Mouse (Mus musculus) heart, embryonic 14.5 days (tissue): ENCODE measurements around the gene Tmem255b. TPM values are rescaled to one million over a fixed set of nuclear protein-coding genes. Genes with fewer than 3 reads are reported as not detected.

Source experiments
- ATAC-seq: fragments of 200-750 bp; cut with Nextera tagmentation; 2 replicates; pipeline ENCODE4 v1.8.0; 2017; ENCODE audit warnings: low read depth, moderate TSS enrichment; ENCODE audit not compliant: insufficient number of reproducible peaks, insufficient read depth, low FRiP score
- H3K27ac ChIP-seq, 2 experiments: fragments of 200-500 bp in 1 of 2; fragments of 300-500 bp in 1 of 2; sonication (generic) in 1 of 2; replicated peaks in 1 of 2; 2 replicates each; pipeline ENCODE4 v1.5.1; 2012 to 2014; ENCODE audit warnings: low read depth in 2 of 2, low read length in 2 of 2, control low read depth in 1 of 2, mild to moderate bottlenecking in 1 of 2, mixed read lengths in 1 of 2; ENCODE audit not compliant: control insufficient read depth in 1 of 2, insufficient read depth in 1 of 2
- H3K27me3 ChIP-seq: fragments of 300-500 bp; sonication (generic); 2 replicates; pipeline ENCODE4 v1.6.1; 2014; ENCODE audit warnings: mild to moderate bottlenecking, low read length, control low read depth; ENCODE audit not compliant: control insufficient read depth, insufficient read depth
- H3K36me3 ChIP-seq: fragments of 300-500 bp; sonication (generic); 2 replicates; pipeline ENCODE4 v1.6.1; 2014; ENCODE audit warnings: mild to moderate bottlenecking, control low read depth, low read length, mixed read lengths; ENCODE audit not compliant: control insufficient read depth, insufficient read depth
- H3K4me1 ChIP-seq, 2 experiments: fragments of 200-500 bp in 1 of 2; fragments of 300-500 bp in 1 of 2; sonication (generic) in 1 of 2; 2 replicates each; pipeline ENCODE4 v1.6.1; 2012 to 2014; ENCODE audit warnings: low read length in 2 of 2, control low read depth in 1 of 2, mixed read lengths in 1 of 2; ENCODE audit not compliant: control insufficient read depth in 2 of 2, insufficient read depth in 2 of 2
- H3K4me2 ChIP-seq: fragments of 300-500 bp; sonication (generic); 2 replicates; pipeline ENCODE4 v1.6.1; 2014; ENCODE audit warnings: mild to moderate bottlenecking, low read length
- H3K4me3 ChIP-seq, 2 experiments: fragments of 200-500 bp in 1 of 2; fragments of 300-500 bp in 1 of 2; sonication (generic) in 1 of 2; 2 replicates each; pipeline ENCODE4 v1.5.1; 2012 to 2014; ENCODE audit warnings: low read length in 2 of 2, mild to moderate bottlenecking in 2 of 2, control low read depth in 1 of 2, low read depth in 1 of 2, moderate library complexity in 1 of 2; ENCODE audit not compliant: control insufficient read depth in 1 of 2, insufficient read depth in 1 of 2
- H3K9ac ChIP-seq: fragments of 300-500 bp; sonication (generic); 2 replicates; pipeline ENCODE4 v1.6.1; 2014; ENCODE audit warnings: mild to moderate bottlenecking, low read length
- H3K9me3 ChIP-seq: fragments of 300-500 bp; sonication (generic); 2 replicates; pipeline ENCODE4 v1.6.1; 2016; ENCODE audit warnings: low read length, control low read depth; ENCODE audit not compliant: control insufficient read depth
- WGBS: fragments of 180-500 bp; shearing (Covaris S2); extraction: QIAGEN DNeasy Blood & Tissue Kit; methylation state at CpG from one replicate; pipeline ENCODE4 v1.1.7; 2014; 5-methylcytosine and 5-hydroxymethylcytosine counted together
- polyA plus RNA-seq: library from polyadenylated mRNA; unstranded; fragments of >200 nt; fragmentation: Nextera tagmentation; extraction: Ambion mirVana; gene quantifications from 2 replicates; pipeline ENCODE4 v1.2.1, GENCODE M21; 2014

Tmem255b gene
- polyA plus RNA-seq: 0.97 and 1.6 TPM in 2 replicates

DNA sequence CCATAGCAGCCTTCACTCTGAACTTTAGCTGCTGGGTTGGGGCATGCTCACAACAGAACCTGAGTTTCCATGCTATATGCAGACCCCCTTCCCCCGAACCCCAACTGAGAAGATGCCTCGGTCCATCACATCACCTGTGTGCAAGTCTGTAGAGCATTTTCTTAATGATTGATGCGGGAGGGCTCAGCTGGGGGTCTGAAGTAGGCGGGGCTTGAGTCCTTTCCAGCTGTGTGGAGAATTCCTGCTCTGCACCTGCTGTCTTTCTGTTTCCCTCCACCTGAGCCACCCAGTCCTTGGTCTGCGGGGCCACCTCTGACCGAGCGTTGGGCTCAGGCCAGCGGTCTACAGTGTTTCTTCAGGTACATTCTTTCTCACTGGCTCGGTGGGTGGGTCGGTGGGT lies at the start of gene Tmem255b:
TSS of gene Tmem255b (plus strand) at position 301 of the 400 bp plus-strand sequence.
- Histone ChIP-seq H3K27ac (no peak within 1 kb of the TSS), H3K9me3 (no peaks in the 10 kb centered on the region), H3K4me2 (0 out of 2 replicates have a peak within 1 kb of the TSS, but pooled peaks have one; percentile 0), H3K36me3 (no peaks in the 10 kb centered on the region), H3K4me3 (no peak within 1 kb of the TSS), H3K9ac (no peak within 1 kb of the TSS), H3K27me3 (peaks cover 34% of the 10 kb centered on the region), H3K4me1 (no peaks in the 10 kb centered on the region)
- WGBS: 24% methylated on average over 10 of the region's 10 CpGs
- ATAC-seq: no peak

DNA sequence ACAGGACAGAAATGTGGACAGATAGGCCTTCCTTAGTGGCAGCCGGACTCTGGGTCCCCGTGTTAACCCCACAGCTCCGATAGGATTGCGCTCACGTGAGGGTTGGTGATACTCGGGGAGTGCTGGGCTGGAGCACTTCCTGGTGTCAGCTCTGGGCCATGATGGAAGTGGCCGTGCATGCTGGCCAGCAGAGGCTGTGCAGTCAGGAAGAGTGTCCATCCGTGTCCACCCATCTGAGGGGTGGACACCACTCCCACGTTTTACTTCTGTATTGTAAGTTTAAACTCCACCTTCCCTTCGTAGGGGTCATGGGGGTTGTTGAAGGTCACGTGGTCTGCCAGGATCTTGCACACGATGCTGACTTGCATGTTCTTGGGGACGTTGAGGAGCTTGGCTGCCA lies 48.6 kb upstream of the Tmem255b start:
- Histone ChIP-seq H3K9me3 (no peaks in the 10 kb centered on the region), H3K27me3 (no peaks in the 10 kb centered on the region), H3K4me3 (no peak overlapping the region), H3K4me1 (no peaks in the 10 kb centered on the region), H3K27ac (no peak overlapping the region), H3K9ac (no peak overlapping the region), H3K36me3 (no peaks in the 10 kb centered on the region), H3K4me2 (no peak overlapping the region)
- no peak for ATAC-seq
- 72% methylated on average over 13 of the region's 13 CpGs for WGBS

DNA sequence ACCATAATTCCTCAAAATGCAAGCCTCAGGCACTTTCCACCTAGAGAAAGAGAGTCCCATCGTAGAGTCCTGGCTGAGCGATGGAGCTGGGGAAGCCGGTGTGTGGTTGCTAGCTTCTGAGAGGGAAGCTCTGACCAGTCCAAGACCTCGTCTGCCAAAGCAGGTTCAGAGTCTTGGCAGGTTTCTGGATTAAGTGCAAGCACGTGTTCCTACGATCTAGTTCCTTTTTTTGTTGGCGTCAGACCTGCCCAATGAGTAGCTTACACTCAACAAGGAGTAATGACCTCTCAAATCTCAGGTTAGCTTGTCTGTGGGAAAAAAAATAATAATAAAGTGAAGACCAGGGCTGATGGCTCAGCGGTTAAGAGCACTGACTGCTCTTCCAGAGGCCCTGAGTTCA lies 47.3 kb upstream of the Tmem255b start:
- H3K36me3 ChIP-seq: no peaks in the 10 kb centered on the region
- H3K27me3 ChIP-seq: no peaks in the 10 kb centered on the region
- no peak overlapping the region for H3K4me3 ChIP-seq
- H3K4me2 ChIP-seq: no peak overlapping the region
- H3K4me1 ChIP-seq: no peaks in the 10 kb centered on the region
- H3K27ac ChIP-seq: no peak overlapping the region
- no peaks in the 10 kb centered on the region for H3K9me3 ChIP-seq
- no peak overlapping the region for H3K9ac ChIP-seq
- WGBS: 80% methylated on average over 8 of the region's 8 CpGs
- no peak for ATAC-seq

DNA sequence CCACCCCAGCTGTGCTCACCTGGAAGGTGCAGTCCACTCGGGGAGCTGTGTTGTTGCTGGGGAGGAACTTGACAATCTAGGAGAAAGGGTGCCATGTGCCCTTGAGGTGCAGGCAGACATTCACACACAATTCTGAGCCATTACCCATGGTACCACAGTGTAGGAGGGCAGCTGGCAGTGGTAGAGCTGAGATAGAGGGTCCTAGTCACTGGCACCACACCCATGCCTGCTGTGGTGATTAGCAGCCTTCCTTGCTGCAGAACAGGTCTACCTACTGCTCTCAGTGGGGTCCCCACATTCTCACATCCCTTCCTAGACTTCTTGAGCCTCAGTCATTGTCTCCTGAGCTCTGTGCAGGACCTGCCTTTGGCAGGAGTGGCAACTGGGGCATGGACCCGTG lies 46.2 kb upstream of the Tmem255b start:
- no peak overlapping the region for H3K4me3 ChIP-seq
- no peak overlapping the region for H3K9ac ChIP-seq
- no peaks in the 10 kb centered on the region for H3K36me3 ChIP-seq
- no peak overlapping the region for H3K27ac ChIP-seq
- no peaks in the 10 kb centered on the region for H3K4me1 ChIP-seq
- no peak for ATAC-seq
- 73% methylated on average over 2 of the region's 2 CpGs for WGBS
- no peaks in the 10 kb centered on the region for H3K9me3 ChIP-seq
- no peak overlapping the region for H3K4me2 ChIP-seq
- H3K27me3 ChIP-seq: no peaks in the 10 kb centered on the region

DNA sequence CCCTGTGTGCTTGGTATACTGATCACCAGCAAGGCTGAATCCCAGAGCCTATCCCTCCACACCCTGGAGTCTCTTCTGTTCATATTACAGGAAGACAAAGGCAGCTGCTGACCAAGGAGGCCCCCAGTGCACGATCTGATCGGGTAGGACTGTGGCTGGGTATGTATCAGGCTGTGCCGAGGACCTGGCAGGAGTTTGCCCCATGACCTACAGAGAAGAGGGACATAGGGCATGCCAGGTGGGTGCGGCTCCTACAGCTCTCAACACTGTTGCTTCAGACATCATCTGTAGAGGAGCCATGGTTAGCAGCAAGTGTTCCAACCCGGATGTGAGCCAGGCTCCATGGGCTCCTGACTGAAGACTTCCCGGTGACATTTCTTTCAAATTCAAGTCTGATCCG lies 41.1 kb upstream of the Tmem255b start:
- H3K9me3 ChIP-seq: no peaks in the 10 kb centered on the region
- H3K4me2 ChIP-seq: no peak overlapping the region
- no peak for ATAC-seq
- no peaks in the 10 kb centered on the region for H3K27me3 ChIP-seq
- no peak overlapping the region for H3K27ac ChIP-seq
- H3K4me3 ChIP-seq: no peak overlapping the region
- 82% methylated on average over 7 of the region's 7 CpGs for WGBS
- no peaks in the 10 kb centered on the region for H3K36me3 ChIP-seq
- H3K4me1 ChIP-seq: peaks cover 0 to 2% of the 10 kb centered on the region in 2 experiments; a peak in 1 of 4 replicates
- H3K9ac ChIP-seq: no peak overlapping the region

DNA sequence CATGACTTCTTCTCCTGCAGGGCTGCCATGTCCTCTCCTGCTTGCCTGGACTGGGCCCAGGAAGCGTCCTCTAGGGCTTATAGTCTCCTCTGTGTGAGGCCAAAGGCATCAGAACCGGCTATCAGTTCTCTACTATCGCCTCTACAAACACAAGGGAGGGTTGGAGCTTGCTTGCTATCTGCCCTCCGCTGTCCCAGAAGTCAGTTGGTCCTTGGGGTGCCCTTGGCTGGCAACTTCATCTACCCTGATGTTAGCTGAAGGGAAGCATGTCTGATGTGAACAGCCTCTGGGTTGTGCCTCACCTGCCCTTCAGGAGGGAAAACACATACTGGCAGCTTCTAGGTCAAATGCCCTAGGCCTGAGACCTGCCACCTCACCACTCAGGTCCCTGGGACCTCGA lies 38.3 kb upstream of the Tmem255b start, which contains the start of gene Atp4b:
TSS of gene Atp4b (minus strand) at position 101 of the 400 bp plus-strand sequence.
- no peak within 1 kb of the TSS for H3K4me3 ChIP-seq
- H3K9ac ChIP-seq: no peak within 1 kb of the TSS
- H3K27me3 ChIP-seq: no peaks in the 10 kb centered on the region
- 56% methylated on average over 5 of the region's 5 CpGs for WGBS
- no peak for ATAC-seq
- H3K9me3 ChIP-seq: no peaks in the 10 kb centered on the region
- H3K4me2 ChIP-seq: no peak within 1 kb of the TSS
- no peak within 1 kb of the TSS for H3K27ac ChIP-seq
- H3K4me1 ChIP-seq: peaks cover 0 to 2% of the 10 kb centered on the region in 2 experiments; a peak in 1 of 4 replicates
- H3K36me3 ChIP-seq: no peaks in the 10 kb centered on the region

DNA sequence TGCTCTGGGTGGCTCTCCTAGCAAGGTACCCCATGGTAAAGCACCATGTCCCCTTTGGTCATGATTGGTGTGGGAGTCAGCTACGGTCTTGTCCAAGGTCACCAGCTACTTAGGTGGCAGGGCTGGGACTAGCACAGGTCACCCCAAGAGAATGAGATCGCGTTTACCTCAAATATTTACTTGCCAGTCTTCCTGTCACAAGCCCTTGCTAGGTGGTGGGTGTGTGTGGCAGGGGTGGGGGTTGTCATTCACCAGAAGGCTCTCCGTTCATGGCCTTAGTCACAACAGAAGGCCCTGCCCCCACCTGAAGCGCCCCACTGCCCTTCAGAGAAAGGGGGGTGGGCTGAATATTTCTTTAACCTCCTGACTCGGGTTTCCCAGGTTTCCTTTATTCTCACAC lies 31.5 kb upstream of the Tmem255b start:
- no peak overlapping the region for H3K9ac ChIP-seq
- H3K27ac ChIP-seq: no peak overlapping the region
- ATAC-seq: no peak
- H3K4me2 ChIP-seq: no peak overlapping the region
- H3K27me3 ChIP-seq: no peaks in the 10 kb centered on the region
- no peaks in the 10 kb centered on the region for H3K4me1 ChIP-seq
- no peaks in the 10 kb centered on the region for H3K9me3 ChIP-seq
- H3K4me3 ChIP-seq: no peak overlapping the region
- no peaks in the 10 kb centered on the region for H3K36me3 ChIP-seq
- WGBS: 70% methylated on average over 6 of the region's 6 CpGs

DNA sequence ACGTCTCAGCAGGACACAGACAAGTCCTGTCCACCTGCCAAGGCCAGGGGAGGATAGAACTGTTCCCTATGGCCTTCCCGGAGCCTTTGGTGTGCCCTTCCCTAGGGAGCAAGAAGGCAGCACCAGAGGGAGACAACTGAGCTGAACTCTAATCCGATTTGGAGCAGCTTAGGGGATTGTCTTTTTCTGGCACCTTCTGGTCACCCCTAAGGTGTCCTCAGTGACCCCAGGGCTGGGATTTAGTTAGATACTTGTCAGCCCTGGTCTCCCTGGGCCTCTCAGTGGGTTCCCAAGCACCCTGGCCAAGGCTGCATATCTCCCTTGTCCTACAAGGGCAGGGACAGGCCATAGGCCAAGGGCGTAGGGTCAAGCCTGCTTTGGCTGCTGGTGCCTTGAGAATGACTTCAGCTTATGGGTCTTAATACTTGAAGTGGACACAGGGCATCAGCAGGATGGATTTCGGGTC lies 30.3 kb upstream of the Tmem255b start, which contains the start of gene Grk1:
TSS of gene Grk1 (plus strand) at position 416 of the 466 bp plus-strand sequence.
- 76% methylated on average over 5 of the region's 5 CpGs for whole genome bisulfite sequencing
- no peaks in the 10 kb centered on the region for H3K27me3 ChIP-seq
- ATAC-seq: no peak
- no peak within 1 kb of the TSS for H3K27ac ChIP-seq
- no peaks in the 10 kb centered on the region for H3K4me1 ChIP-seq
- H3K4me3 ChIP-seq: no peak within 1 kb of the TSS
- H3K9ac ChIP-seq: no peak within 1 kb of the TSS
- no peak within 1 kb of the TSS for H3K4me2 ChIP-seq
- H3K9me3 ChIP-seq: no peaks in the 10 kb centered on the region
- no peaks in the 10 kb centered on the region for H3K36me3 ChIP-seq
